Mouse (Mus musculus) heart, adult 2 months (tissue): ENCODE data around the gene Lrp5. TPM values are rescaled to one million over a fixed set of nuclear protein-coding genes. Genes with fewer than 3 reads are reported as not detected.

ENCODE experiments used
- DNase-seq, 2 experiments: peaks; one replicate each; pipeline ENCODE4 v3.0.0; 2021
- H3K27ac ChIP-seq: fragments of 200-600 bp; 2 replicates; pipeline ENCODE4 v1.8.1; 2022
- H3K27me3 ChIP-seq: fragments of 200-500 bp; 2 replicates; pipeline ENCODE4 v1.6.1; 2012; ENCODE audit warnings: mild to moderate bottlenecking, low read length, inconsistent platforms, mixed read lengths; ENCODE audit not compliant: control insufficient read depth, insufficient read depth
- H3K36me3 ChIP-seq: fragments of 200-500 bp; 2 replicates; pipeline ENCODE4 v1.6.1; 2012; ENCODE audit warnings: low read length, inconsistent platforms; ENCODE audit not compliant: control insufficient read depth, insufficient read depth
- H3K4me1 ChIP-seq: fragments of 200-500 bp; 2 replicates; pipeline ENCODE4 v1.6.1; 2011; ENCODE audit warnings: low read length; ENCODE audit not compliant: control insufficient read depth, insufficient read depth
- H3K4me3 ChIP-seq: fragments of 200-600 bp; 2 replicates; pipeline ENCODE4 v1.8.1; 2022
- H3K79me2 ChIP-seq: fragments of 200-500 bp; replicated peaks from 2 replicates; pipeline ENCODE4 v1.6.1; 2012; ENCODE audit warnings: mild to moderate bottlenecking, inconsistent platforms, low read length, moderate library complexity, mixed read lengths; ENCODE audit not compliant: control insufficient read depth, insufficient read depth
- H3K9ac ChIP-seq: fragments of 200-500 bp; 2 replicates; pipeline ENCODE4 v1.6.1; 2012; ENCODE audit warnings: low read depth, mild to moderate bottlenecking, control low read depth, inconsistent platforms, low read length, mixed read lengths
- CTCF ChIP-seq: fragments of 200-600 bp; IDR thresholded peaks from 2 replicates; pipeline ENCODE4 v1.8.1; 2022; ENCODE audit warnings: antibody characterized with exemption, mild to moderate bottlenecking, moderate library complexity
- EP300 ChIP-seq: fragments of 200-500 bp; IDR thresholded peaks from 2 replicates; pipeline ENCODE4 v1.6.1; 2011; ENCODE audit warnings: low read depth, low read length, control low read depth; ENCODE audit not compliant: insufficient read depth
- POLR2A ChIP-seq: fragments of 200-500 bp; IDR thresholded peaks from 2 replicates; pipeline ENCODE4 v1.6.1; 2011; ENCODE audit warnings: mild to moderate bottlenecking, low read depth, low read length, control low read depth; ENCODE audit not compliant: insufficient read depth
- WGBS: fragments of 180-500 bp; shearing (Covaris S2); methylation state at CpG from one replicate; pipeline ENCODE4 v1.1.7; 2018; 5-methylcytosine and 5-hydroxymethylcytosine counted together
- intact Hi-C: fragments of 180-260 bp; cut with DNase I; formaldehyde crosslinking; loops from one replicate; pipeline ENCODE4 v1.15.1; 2025
- polyA plus RNA-seq: library from polyadenylated mRNA; depleted of rRNA; stranded (reverse); fragments of >200 nt; gene quantifications from 2 replicates; pipeline ENCODE4 v1.2.3, GENCODE M21; 2012
- total RNA-seq, 2 experiments: library from RNA; stranded (reverse); gene quantifications; 2 replicates each; pipeline ENCODE4 v1.2.3; 2021

The Lrp5 gene
- total and polyA plus RNA-seq, 3 experiments = 36.3 to 56.5 (median 52.2) TPM

GRCm38 (mm10) chr19:3630027-3630426 lies 56.3 kb downstream of the Lrp5 start:
- H3K79me2 ChIP-seq = no peaks in the 10 kb centered on the region
- H3K36me3 ChIP-seq = no peaks in the 10 kb centered on the region
- peaks cover 3% of the 10 kb centered on the region for H3K4me1 ChIP-seq
- no peak overlapping the region for H3K9ac ChIP-seq
- no peak overlapping the region for H3K4me3 ChIP-seq
- H3K27me3 ChIP-seq = no peaks in the 10 kb centered on the region
- intact Hi-C loops = no loop called here
- DNase-seq = no peak
- no peak for TF ChIP-seq POLR2A
- no peak for TF ChIP-seq CTCF
- TF ChIP-seq EP300 = no peak
- WGBS = 96% methylated on average over 20 of the region's 20 CpGs
- no peak overlapping the region for H3K27ac ChIP-seq

GRCm38 (mm10) chr19:3628223-3628622 lies 58.1 kb downstream of the Lrp5 start:
- 80% methylated on average over 8 of the region's 8 CpGs for WGBS
- Histone ChIP-seq H3K79me2 (no peaks in the 10 kb centered on the region), H3K9ac (no peak overlapping the region), H3K4me3 (no peak overlapping the region), H3K27me3 (no peaks in the 10 kb centered on the region), H3K36me3 (no peaks in the 10 kb centered on the region), H3K4me1 (0 out of 2 replicates have a peak, but pooled peaks cover 3% of the 10 kb centered on the region), H3K27ac (no peak overlapping the region)
- TF ChIP-seq EP300 (no peak), POLR2A (no peak), CTCF (no peak)
- DNase-seq = no peak
- intact Hi-C loops = no loop called here

GRCm38 (mm10) chr19:3625111-3625510 lies 61.3 kb downstream of the Lrp5 start:
- no peak overlapping the region for H3K4me3 ChIP-seq
- intact Hi-C loops = loop anchor here (2.0 kb wide), 1 partner anchor 62 kb away; the partner anchor contains the start of gene Lrp5
- no peak overlapping the region for H3K27ac ChIP-seq
- no peak for TF ChIP-seq POLR2A
- 82% methylated on average over 7 of the region's 7 CpGs for WGBS
- no peaks in the 10 kb centered on the region for H3K27me3 ChIP-seq
- H3K9ac ChIP-seq = no peak overlapping the region
- no peak for DNase-seq
- H3K79me2 ChIP-seq = no peaks in the 10 kb centered on the region
- H3K4me1 ChIP-seq = 0 out of 2 replicates have a peak, but pooled peaks cover 3% of the 10 kb centered on the region
- H3K36me3 ChIP-seq = no peaks in the 10 kb centered on the region

- no peak overlapping the region for H3K9ac ChIP-seq
- TF ChIP-seq CTCF = peak; percentile 72
- TF ChIP-seq POLR2A = no peak
- 0 out of 2 replicates have a peak, but pooled peaks cover 3% of the 10 kb centered on the region for H3K4me1 ChIP-seq
- H3K4me3 ChIP-seq = no peak overlapping the region
- H3K27me3 ChIP-seq = no peaks in the 10 kb centered on the region
- no peaks in the 10 kb centered on the region for H3K79me2 ChIP-seq
- H3K36me3 ChIP-seq = no peaks in the 10 kb centered on the region
- H3K27ac ChIP-seq = no peak overlapping the region
- 53% methylated on average over 5 of the region's 5 CpGs for WGBS
- DNase-seq = peak; percentile 62 to 80
- intact Hi-C loops = loop anchor here (1.0 to 2.0 kb wide), 3 partner anchors 63 to 95 kb away; partner anchors contain the start of gene Lrp5
These were observed 62.5 kb downstream of the Lrp5 start for GRCm38 (mm10) chr19:3623824-3624223.

GRCm38 (mm10) chr19:3623294-3623693 lies 63.1 kb downstream of the Lrp5 start:
- no peak overlapping the region for H3K9ac ChIP-seq
- no peaks in the 10 kb centered on the region for H3K36me3 ChIP-seq
- TF ChIP-seq CTCF (peak; percentile 6; the same call in 1 of the 2 replicates), POLR2A (no peak), EP300 (no peak)
- H3K4me3 ChIP-seq = no peak overlapping the region
- 88% methylated on average over 4 of the region's 4 CpGs for WGBS
- H3K79me2 ChIP-seq = no peaks in the 10 kb centered on the region
- H3K27me3 ChIP-seq = no peaks in the 10 kb centered on the region
- no peak for DNase-seq
- 0 out of 2 replicates have a peak, but pooled peaks cover 3% of the 10 kb centered on the region for H3K4me1 ChIP-seq
- intact Hi-C loops = no loop called here
- no peak overlapping the region for H3K27ac ChIP-seq

- intact Hi-C loops = no loop called here
- Histone ChIP-seq H3K4me1 (0 out of 2 replicates have a peak, but pooled peaks cover 3% of the 10 kb centered on the region), H3K4me3 (no peak overlapping the region), H3K27me3 (no peaks in the 10 kb centered on the region), H3K27ac (no peak overlapping the region), H3K36me3 (no peaks in the 10 kb centered on the region), H3K9ac (no peak overlapping the region), H3K79me2 (no peaks in the 10 kb centered on the region)
- WGBS = 92% methylated on average over 10 of the region's 10 CpGs
- DNase-seq = no peak
- TF ChIP-seq POLR2A (no peak), EP300 (no peak), CTCF (no peak)
These were observed 65.5 kb downstream of the Lrp5 start for GRCm38 (mm10) chr19:3620871-3621270.
